Mouse (Mus musculus) effector memory CD4-positive, alpha-beta T cell, adult 7 months (primary cell): ENCODE results near the gene Chrna7. TPM values are rescaled to one million over a fixed set of nuclear protein-coding genes. Genes with fewer than 3 reads are reported as not detected.

ENCODE experiments used
- polyA plus RNA-seq: library from polyadenylated mRNA; unstranded; fragments of 100-300 nt; shearing (Covaris generic); gene quantifications from one replicate; pipeline ENCODE4 v1.2.1, GENCODE M21; 2017

Chrna7 gene
- polyA plus RNA-seq, result not detected

GRCm38 (mm10) chr7:63212084-63212723, at the start of gene Chrna7:
Chrna7 (minus strand) TSS chr7:63212569.

Other genes with a start within 250 kb of the Chrna7 start
- gene Otud7a, start 232.2 kb upstream of the Chrna7 start, polyA plus RNA-seq, result not detected